ENCODE assay signal across 17 mouse cellular contexts in the genomic region with DNA sequence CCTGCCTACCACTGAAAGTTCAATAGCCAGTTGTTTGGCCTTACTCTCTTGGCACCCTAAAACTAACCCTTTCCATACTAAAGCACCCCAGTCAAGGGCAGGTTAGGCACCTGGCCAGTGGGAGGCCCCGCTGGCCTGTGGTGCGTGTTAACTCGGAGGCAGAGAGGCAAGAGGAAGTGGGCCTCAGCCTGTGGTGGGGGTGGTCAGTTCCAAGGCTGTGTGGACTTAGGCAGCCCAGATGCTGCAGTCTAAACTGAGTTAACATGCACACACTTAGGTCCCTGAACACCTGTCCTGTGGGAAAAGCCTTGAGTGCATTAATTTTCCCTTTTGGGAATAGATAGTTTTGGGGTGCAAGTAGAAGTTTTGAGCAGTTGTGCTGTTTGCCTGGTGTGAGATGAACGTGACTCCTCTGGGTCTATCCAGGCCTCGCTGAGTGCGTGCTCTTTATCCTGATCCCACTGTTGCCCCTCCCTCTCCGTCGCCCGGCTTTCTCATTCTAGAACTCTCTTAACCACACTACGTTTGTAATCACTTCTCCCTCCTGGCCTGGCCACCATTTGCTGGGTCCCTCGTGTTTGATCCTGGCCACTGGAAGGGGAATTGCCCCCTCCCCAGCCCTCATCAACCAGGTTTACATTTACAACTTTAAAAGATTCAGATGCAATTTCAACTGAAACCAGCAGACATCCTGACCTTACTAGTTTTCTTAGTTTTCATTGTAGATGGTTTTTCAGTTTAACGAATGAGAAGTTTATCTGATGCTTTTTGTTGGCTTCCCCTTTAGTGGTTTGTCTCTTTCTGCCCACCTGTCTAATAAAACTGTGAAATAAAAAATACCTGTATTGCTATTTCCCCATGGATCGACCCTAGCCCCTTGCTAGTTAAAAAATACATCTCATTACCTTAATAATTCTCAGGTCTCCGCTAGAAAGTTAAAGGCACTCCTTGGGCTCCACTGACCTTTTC. TPM values are rescaled to one million over a fixed set of nuclear protein-coding genes. Genes with fewer than 3 reads are reported as not detected.
DNase-seq lines count a peak whose midpoint lies in the region; ATAC-seq and TF ChIP-seq lines count a peak whose summit lies in the region.
"Had no signal": no experiment of that assay in that cellular context is flagged by ENCODE, and none has a peak within 500 bp of the region (broad histone marks: within the 10 kb centered on the region; RNA-seq: fewer than 3 reads in every experiment).

No protein-coding gene starts in this region.

- H3K4me2 ChIP-seq in limb, embryonic 13.5 days (replicated peaks): no peak overlapping the region
- no peak overlapping the region for H3K4me2 ChIP-seq in embryonic facial prominence, embryonic 13.5 days
- H3K4me2 ChIP-seq in liver, postnatal 0 days (ENCODE audit: low read depth, low read length): no peak overlapping the region
- H3K4me2 ChIP-seq in forebrain, embryonic 16.5 days (ENCODE audit: low read length): no peak overlapping the region
- H3K4me2 ChIP-seq: hindbrain, embryonic 15.5 days; midbrain, embryonic 15.5 days had no signal

- H3K36me3 ChIP-seq in limb, embryonic 13.5 days: peaks cover 88% of the 10 kb centered on the region
- H3K36me3 ChIP-seq in limb, embryonic 10.5 days: peaks cover 99% of the 10 kb centered on the region
- H3K36me3 ChIP-seq in embryonic facial prominence, embryonic 13.5 days: peaks cover 94% of the 10 kb centered on the region
- peaks cover 85% of the 10 kb centered on the region for H3K36me3 ChIP-seq in liver, postnatal 0 days (replicated peaks; ENCODE audit: insufficient read depth, low read length)
- peaks cover 42% of the 10 kb centered on the region for H3K36me3 ChIP-seq in forebrain, embryonic 16.5 days (ENCODE audit: control insufficient read depth, insufficient read depth)

- H3K9ac ChIP-seq in limb, embryonic 13.5 days: no peak overlapping the region
- no peak overlapping the region for H3K9ac ChIP-seq in embryonic facial prominence, embryonic 13.5 days
- H3K9ac ChIP-seq in liver, postnatal 0 days (replicated peaks): no peak overlapping the region
- no peak overlapping the region for H3K9ac ChIP-seq in forebrain, embryonic 16.5 days (replicated peaks; ENCODE audit: low read depth, low read length)
- H3K9ac ChIP-seq: hindbrain, embryonic 15.5 days; liver, embryonic 14.5 days; midbrain, embryonic 15.5 days had no signal

- 0 out of 2 replicates have a peak, but pooled peaks cover 6% of the 10 kb centered on the region for H3K4me1 ChIP-seq in limb, embryonic 13.5 days
- no peaks in the 10 kb centered on the region for H3K4me1 ChIP-seq in limb, embryonic 10.5 days
- H3K4me1 ChIP-seq in embryonic facial prominence, embryonic 13.5 days: peaks cover 12% of the 10 kb centered on the region
- H3K4me1 ChIP-seq in liver, postnatal 0 days (ENCODE audit: insufficient read depth): no peaks in the 10 kb centered on the region
- peaks cover 7% of the 10 kb centered on the region for H3K4me1 ChIP-seq in forebrain, embryonic 16.5 days (replicated peaks; ENCODE audit: control insufficient read depth, insufficient read depth, low read length)
- H3K4me1 ChIP-seq: forebrain, embryonic 10.5 days; hindbrain, embryonic 15.5 days; midbrain, embryonic 15.5 days had no signal

- no peak overlapping the region for H3K4me3 ChIP-seq in limb, embryonic 13.5 days
- H3K4me3 ChIP-seq in limb, embryonic 10.5 days: no peak overlapping the region
- no peak overlapping the region for H3K4me3 ChIP-seq in embryonic facial prominence, embryonic 13.5 days
- no peak overlapping the region for H3K4me3 ChIP-seq in liver, postnatal 0 days (ENCODE audit: low read depth, low read length)
- H3K4me3 ChIP-seq in forebrain, embryonic 16.5 days (replicated peaks; ENCODE audit: low read length): no peak overlapping the region
- H3K4me3 ChIP-seq: forebrain, embryonic 10.5 days; hindbrain, embryonic 15.5 days; midbrain, embryonic 15.5 days had no signal

- H3K27ac ChIP-seq in limb, embryonic 13.5 days: peak overlapping the region; percentile 69; the same call in 1 of the 2 replicates
- H3K27ac ChIP-seq in limb, embryonic 10.5 days: no peak overlapping the region
- H3K27ac ChIP-seq in embryonic facial prominence, embryonic 13.5 days: no peak overlapping the region
- H3K27ac ChIP-seq in liver, postnatal 0 days (ENCODE audit: low read depth): peak overlapping the region; percentile 11; the same call in 1 of the 2 replicates
- no peak overlapping the region for H3K27ac ChIP-seq in forebrain, embryonic 16.5 days (ENCODE audit: low read length)
- H3K27ac ChIP-seq: forebrain, embryonic 10.5 days; hindbrain, embryonic 15.5 days; liver, embryonic 14.5 days had no signal

- no peak for TF ChIP-seq CTCF in liver, postnatal 0 days (IDR thresholded peaks at IDR 0.05; ENCODE audit: low read depth)

- WGBS in limb, embryonic 13.5 days: 53% methylated on average over 14 of the region's 14 CpGs
- 69% methylated on average over 14 of the region's 14 CpGs for WGBS in limb, embryonic 10.5 days
- 62% methylated on average over 14 of the region's 14 CpGs for WGBS in embryonic facial prominence, embryonic 13.5 days
- 40% methylated on average over 14 of the region's 14 CpGs for WGBS in liver, postnatal 0 days (ENCODE audit: insufficient replicate concordance)
- 74% methylated on average over 14 of the region's 14 CpGs for WGBS in forebrain, embryonic 16.5 days

- no peaks in the 10 kb centered on the region for H3K27me3 ChIP-seq in limb, embryonic 13.5 days
- H3K27me3 ChIP-seq in limb, embryonic 10.5 days (ENCODE audit: low read depth, poor library complexity, severe bottlenecking): no peaks in the 10 kb centered on the region
- no peaks in the 10 kb centered on the region for H3K27me3 ChIP-seq in embryonic facial prominence, embryonic 13.5 days
- no peaks in the 10 kb centered on the region for H3K27me3 ChIP-seq in liver, postnatal 0 days (ENCODE audit: insufficient read depth, low read length)
- H3K27me3 ChIP-seq in forebrain, embryonic 16.5 days (replicated peaks; ENCODE audit: control insufficient read depth, insufficient read depth, low read length): no peaks in the 10 kb centered on the region
- H3K27me3 ChIP-seq: hindbrain, embryonic 15.5 days; midbrain, embryonic 15.5 days; Patski had no signal

- no peak; the same call in 1 of the 2 replicates for ATAC-seq in limb, embryonic 13.5 days (ENCODE audit: low FRiP score, low read depth)
- ATAC-seq in embryonic facial prominence, embryonic 13.5 days (ENCODE audit: insufficient number of reproducible peaks, insufficient read depth, low FRiP score, low TSS enrichment, low read depth): 0 out of 2 replicates have a peak, but pooled peaks have one; percentile 28
- ATAC-seq in liver, postnatal 0 days: no peak
- ATAC-seq in forebrain, embryonic 16.5 days: no peak
- ATAC-seq: midbrain, embryonic 15.5 days; Patski had no signal

- no peak for DNase-seq in limb, embryonic 10.5 days (ENCODE audit: low spot score)
- DNase-seq in liver, postnatal 0 days: no peak
- no peak for DNase-seq in frontal cortex, adult 2 months (ENCODE audit: extremely low spot score in 1 of 2, low spot score in 1 of 2)
- no peak for DNase-seq in lung, adult 18-20 months
- DNase-seq: cerebellum, postnatal 10 days; heart, adult 18-20 months; heart, postnatal 10 days; kidney, adult 2 months; lung, postnatal 4 days had no signal

- H3K9me3 ChIP-seq in limb, embryonic 13.5 days: no peaks in the 10 kb centered on the region
- no peaks in the 10 kb centered on the region for H3K9me3 ChIP-seq in limb, embryonic 10.5 days (replicated peaks)
- no peaks in the 10 kb centered on the region for H3K9me3 ChIP-seq in embryonic facial prominence, embryonic 13.5 days
- no peaks in the 10 kb centered on the region for H3K9me3 ChIP-seq in liver, postnatal 0 days (ENCODE audit: low read length)
- H3K9me3 ChIP-seq in forebrain, embryonic 16.5 days (ENCODE audit: control insufficient read depth, low read length): no peaks in the 10 kb centered on the region
- H3K9me3 ChIP-seq: forebrain, embryonic 10.5 days; hindbrain, embryonic 15.5 days; midbrain, embryonic 15.5 days had no signal

- no peak for TF ChIP-seq EP300 in liver, postnatal 0 days (IDR thresholded peaks at IDR 0.05; ENCODE audit: low read depth)

RNA-seq across cellular contexts. Expression of a gene that starts 57.3 kb away (rescaled TPM):
- polyA plus RNA-seq in limb, embryonic 13.5 days (2015; fragmentation: Nextera tagmentation; extraction: Ambion mirVana): 94.5 and 98.1 TPM in 2 replicates
- 85.5 and 96.1 TPM in 2 replicates for polyA plus RNA-seq in limb, embryonic 10.5 days (2016; fragmentation: Nextera tagmentation; extraction: Ambion mirVana)
- polyA plus RNA-seq in embryonic facial prominence, embryonic 13.5 days (2015; fragmentation: Nextera tagmentation; extraction: Ambion mirVana): 93.3 and 94.0 TPM in 2 replicates
- 39.4 and 43.9 TPM in 2 replicates for polyA plus RNA-seq in liver, postnatal 0 days (2015; fragmentation: Nextera tagmentation; extraction: Ambion mirVana)
- 167 and 168 TPM in 2 replicates for polyA plus RNA-seq in frontal cortex, adult 2 months (2012; rRNA removed)
- 51.4 and 56.2 TPM in 2 replicates for polyA plus RNA-seq in forebrain, embryonic 16.5 days (2015; fragmentation: Nextera tagmentation; extraction: Ambion mirVana)

Comparison
In these comparisons a context has a peak if more than half of its experiments do, and no peak if none do; other contexts are left out.
1. H3K27ac ChIP-seq: peak in limb, embryonic 13.5 days (single experiment) and liver, postnatal 0 days (single experiment); none in limb, embryonic 10.5 days (single experiment), embryonic facial prominence, embryonic 13.5 days (single experiment) and forebrain, embryonic 16.5 days (single experiment).